Mouse (Mus musculus): ENCODE data around the gene Arvcf.
A peak's percentile ranks its signal among the peaks of the same experiment; 100 is the strongest.

Arvcf gene

DNA sequence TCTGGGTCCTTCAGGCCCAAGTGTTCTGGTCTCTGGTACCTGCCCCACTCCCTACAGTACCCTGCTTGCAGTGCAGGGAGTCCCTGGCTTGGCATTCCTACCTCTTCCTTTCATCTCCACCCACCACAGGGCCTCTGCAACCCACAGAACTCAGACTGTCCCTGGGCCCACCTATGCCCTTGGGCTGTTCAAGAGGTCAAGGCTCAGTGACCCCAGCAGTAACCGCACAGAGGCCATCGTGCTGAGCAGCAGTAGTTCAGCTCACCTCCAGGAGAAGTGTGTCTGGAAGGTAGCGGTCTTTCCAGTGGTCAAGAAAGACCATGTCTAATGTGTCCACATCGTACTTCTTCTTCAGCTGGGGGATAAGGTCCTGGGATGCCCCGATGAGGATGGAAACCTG, 62.4 kb downstream of the Arvcf start:
- no peak for DNase-seq (ENCODE audit: low spot score)

GRCm38 (mm10) chr16:18411026-18411649, 63.2 kb downstream of the Arvcf start:
- DNase-seq (ENCODE audit: low spot score) = no peak

GRCm38 (mm10) chr16:18411802-18412476, 64.0 kb downstream of the Arvcf start:
- no peak for DNase-seq (ENCODE audit: low spot score)

DNA sequence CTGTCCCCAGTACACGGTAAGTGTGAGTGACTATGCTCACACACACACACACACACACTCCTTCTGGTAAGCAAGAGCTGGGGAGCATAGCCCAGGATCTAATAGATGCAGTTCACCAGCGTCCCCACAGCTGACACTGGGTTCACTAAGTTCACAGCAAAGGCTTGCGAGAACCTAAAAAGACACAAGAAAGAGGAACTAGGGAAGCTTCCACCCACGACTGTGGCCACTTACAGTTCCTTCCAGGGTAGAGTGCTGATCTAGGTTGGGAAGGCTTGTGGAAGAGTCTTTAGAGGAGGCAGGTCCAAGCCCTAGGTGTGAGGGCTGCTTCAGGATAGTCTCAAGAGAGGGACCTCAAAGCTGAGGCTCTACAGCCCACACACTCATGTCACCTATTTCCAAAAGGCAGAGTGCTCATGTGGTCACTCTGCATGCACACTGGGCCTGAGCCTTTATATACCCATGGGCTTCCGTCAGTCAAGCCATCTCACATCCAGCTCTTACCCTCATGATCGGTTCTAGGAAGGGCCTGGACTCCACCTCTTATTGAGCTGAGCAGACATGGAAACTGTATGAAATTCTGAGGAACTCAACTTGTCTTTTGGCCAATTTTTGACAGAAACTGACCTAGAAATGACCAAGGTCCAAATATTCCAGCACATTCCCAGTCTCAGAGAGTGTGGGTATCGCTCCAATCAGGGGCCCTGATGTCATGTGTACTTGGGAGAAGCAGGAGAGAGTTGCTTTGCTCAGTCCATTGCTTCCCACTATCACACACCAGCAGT, 65.2 kb downstream of the Arvcf start:
- DNase-seq (ENCODE audit: low spot score) = no peak

- DNase-seq (ENCODE audit: low spot score) = no peak
Measured at GRCm38 (mm10) chr16:18416094-18416761, 68.2 kb downstream of the Arvcf start.

GRCm38 (mm10) chr16:18416837-18417236, 68.9 kb downstream of the Arvcf start:
- DNase-seq (ENCODE audit: low spot score) = no peak

DNA sequence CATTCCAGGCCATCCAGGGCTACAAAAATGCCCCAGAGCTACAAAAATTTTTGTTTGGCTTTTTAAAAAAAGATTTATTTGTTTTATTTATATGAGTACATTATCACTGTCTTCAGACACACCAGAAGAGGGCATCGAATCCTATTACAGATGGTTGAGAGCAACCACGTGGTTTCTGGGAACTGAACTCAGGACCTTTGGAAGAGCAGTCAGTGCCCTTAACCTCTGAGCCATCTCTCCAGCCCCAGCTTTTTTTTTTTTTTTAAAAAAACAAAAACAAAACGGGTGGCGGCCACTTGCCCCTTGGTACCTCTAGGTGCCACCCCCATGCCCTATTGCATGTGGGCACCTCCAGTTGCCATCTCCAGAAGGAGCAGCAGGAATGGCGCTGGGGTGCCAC, 69.5 kb downstream of the Arvcf start:
- no peak for DNase-seq (ENCODE audit: low spot score)

DNA sequence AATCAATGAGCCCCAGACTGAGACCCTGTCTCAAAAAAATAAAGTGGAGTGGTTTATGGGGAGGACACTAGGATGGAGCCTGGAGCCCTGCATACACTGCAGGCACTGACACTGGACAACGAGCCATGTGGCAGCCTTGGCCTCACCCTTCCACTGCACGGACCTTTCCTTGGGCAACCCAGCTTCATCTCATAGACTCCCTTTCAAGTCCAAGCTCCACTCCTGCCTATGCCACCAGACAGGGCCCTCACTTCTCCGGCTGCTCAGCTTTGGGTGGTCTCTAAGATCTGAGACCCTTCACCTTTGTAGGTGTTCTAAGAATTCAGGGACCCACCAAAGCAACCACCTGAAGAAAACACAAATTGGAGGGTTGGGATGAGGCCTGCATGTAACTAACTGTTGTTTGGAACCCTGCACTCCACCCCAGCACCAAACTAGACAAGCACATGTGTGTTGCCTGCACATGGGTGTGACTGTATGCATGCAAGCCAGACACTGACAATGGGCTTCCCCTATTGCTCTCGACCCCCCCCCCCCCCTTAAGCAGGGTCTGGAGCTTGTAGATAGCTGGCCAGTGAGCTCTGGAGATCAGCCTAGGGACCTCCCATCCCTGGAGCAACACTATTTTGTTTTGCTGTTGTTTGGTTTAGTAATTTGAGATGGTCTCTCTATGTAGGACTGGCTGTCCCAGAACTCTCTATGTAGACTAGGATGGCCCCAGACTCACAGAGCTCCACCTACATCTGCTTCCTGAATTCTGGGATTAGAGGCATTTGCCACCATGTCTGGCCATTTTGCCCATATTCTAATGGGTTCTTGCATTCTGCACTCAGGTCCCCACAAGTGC, 71.0 kb downstream of the Arvcf start:
- DNase-seq (ENCODE audit: low spot score) = no peak

GRCm38 (mm10) chr16:18419603-18420026, 71.6 kb downstream of the Arvcf start:
- no peak for DNase-seq (ENCODE audit: low spot score)

DNA sequence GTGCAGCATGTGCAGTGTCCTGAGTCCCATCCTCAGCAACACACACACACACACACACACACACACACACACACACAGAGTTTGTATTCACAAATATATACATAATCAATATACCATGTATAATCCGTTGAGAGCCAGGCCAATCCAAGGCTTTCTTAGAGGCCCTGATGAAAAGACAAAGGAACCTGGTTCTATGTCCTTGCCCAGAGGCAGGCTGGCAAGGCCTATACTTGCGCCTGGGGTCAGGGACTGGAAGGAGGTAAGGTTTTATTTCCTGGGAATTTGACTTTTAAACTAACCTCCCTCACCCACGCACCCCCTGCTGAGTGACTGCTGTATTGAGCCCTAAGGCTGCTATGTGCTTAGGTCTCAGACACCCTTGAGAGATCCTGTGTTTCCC, 72.6 kb downstream of the Arvcf start:
- peak; percentile 49 for DNase-seq (ENCODE audit: low spot score)

GRCm38 (mm10) chr16:18423203-18423914, 75.4 kb downstream of the Arvcf start:
- no peak for DNase-seq (ENCODE audit: low spot score)

DNA sequence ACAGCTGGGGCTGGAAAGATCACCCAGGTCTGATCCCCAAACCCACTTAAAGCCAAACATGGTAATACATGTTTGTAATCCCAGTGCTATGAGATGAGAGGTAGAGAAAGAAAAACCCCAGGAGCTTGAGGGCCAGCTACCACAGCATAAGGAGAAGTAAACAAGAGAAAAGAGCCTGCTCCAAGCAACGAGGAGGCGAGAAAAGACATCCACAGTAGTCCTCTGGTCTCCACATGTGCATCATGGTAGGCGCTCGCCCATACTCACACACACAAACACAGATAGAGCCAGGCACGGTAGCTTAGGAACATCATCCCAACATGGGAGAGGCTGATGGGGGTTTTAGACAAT, 75.9 kb downstream of the Arvcf start:
- no peak for DNase-seq (ENCODE audit: low spot score)

DNA sequence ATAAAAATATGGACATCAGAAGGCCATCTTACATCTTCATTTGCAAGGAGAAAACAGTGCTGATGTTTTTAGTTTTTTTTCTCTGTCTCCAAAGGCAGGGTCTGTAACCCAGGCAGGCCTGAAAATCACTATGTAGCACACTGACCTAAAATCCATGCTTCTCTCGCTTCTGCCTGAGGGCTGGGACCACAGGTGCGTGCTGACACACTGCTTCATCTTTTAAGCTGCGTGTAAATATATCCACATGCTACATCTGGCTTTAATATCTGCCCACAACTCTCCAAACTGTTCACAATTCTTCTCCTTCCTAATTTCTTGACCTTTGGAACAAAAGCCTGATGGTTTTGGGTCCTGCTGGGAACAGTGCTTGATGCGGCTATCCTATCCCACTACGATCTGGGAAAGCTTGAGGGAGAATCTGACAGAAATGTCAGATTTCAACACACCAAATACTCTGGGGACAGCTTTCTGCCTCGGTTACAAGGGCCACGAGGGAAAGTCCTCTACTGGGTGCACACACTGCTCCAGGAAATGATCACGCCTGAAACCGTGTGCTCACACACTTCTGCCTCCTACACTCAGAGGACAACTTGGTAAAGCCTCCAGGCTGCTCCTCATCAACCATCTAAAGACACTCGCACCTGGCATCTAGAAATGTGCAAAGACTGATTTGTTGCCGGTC, 76.5 kb downstream of the Arvcf start:
- DNase-seq (ENCODE audit: low spot score) = no peak

DNA sequence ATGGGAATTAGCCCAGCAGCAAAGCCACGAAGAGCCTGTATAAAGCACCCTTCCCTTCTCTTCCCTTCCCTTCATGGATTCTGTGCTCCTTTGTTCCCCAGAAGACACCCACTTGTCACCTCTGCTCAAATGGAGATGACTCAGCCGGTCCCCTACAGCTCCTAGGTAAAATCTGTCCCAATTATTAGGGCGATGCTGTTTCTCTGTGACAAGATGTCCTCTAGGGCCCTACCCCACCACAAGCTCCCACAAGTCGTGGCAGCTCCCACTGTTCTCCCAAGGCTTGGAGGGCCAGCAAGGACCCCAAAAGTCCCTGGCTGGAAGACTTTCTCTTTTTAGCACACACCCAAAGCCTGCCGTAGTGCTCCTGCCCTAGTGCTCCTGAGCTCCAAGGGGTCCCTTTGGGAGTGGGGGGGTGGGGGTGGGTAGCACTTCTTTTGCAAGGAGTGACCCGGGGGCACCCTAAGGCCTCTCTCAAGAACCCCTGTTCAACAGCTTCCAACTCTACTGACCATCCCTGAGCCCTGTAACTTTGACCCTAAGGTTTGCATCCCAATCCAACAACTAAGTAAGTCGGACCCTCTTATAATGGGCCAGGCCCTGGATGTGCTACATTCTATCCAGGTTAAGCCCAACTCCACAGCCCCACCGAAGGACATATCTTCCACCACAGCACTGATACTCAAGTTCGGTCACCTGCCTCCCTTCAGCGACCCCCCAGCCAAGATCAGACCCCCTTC, 77.7 kb downstream of the Arvcf start:
- no peak for DNase-seq (ENCODE audit: low spot score)

GRCm38 (mm10) chr16:18426215-18426791, 78.3 kb downstream of the Arvcf start, which contains the start of gene Txnrd2:
Txnrd2 (plus strand) TSS chr16:18426384.
- peak; percentile 78 for DNase-seq (ENCODE audit: low spot score)

DNA sequence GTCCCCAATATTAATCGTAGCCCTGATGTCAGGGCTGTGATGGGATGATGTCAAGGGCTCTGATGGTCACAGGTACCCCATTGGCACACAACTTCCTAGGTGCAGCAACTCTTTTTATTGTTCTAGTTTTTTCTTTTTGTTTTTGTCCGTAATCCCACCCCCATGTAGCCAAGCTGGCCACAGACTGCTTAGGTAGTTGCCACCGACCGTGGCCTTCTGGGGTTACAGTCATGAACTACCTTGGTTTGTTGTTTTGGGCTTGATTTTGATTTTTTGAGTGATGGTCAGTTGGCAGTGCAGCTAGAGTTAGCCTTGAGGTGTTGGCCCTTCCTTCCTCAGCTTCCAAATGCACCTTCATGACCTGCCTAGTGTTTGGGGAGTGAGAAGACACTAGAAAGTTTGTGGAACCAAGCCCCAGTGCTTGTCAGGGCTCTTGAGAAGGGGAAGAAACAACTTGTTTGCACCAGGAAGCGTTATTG, 78.9 kb downstream of the Arvcf start, which contains the start of gene Comt:
TSS of gene Comt (minus strand) at position 51 of the 479 bp plus-strand sequence.
- no peak for DNase-seq (ENCODE audit: low spot score)

DNA sequence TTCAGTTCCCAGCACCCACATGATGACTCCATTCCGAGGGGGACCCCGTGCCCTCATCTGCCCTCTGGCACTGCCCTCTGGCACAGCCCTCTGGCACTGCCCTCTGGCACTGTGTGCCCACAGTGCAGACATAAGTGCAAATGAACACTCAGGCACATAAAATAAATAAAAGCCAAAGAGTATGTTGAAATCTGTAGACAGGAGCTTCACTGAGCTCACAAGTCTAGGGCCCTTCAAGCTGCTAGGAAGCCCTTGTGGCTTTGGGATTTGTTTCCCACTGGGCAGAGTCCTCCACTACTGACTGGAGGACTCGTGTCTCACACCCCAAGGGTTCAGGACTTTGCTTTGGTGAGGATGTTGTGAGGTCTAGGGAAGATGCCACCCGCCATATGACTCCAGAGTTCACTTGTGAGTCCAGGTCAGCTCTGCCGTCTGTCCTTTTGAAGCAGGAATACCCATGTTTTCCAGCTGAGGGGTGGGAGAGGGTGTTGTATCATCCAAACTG, 80.1 kb downstream of the Arvcf start:
- no peak for DNase-seq (ENCODE audit: low spot score)

- no peak for DNase-seq (ENCODE audit: low spot score)
Measured at GRCm38 (mm10) chr16:18428516-18429042, 80.6 kb downstream of the Arvcf start.

GRCm38 (mm10) chr16:18429641-18430040, 81.7 kb downstream of the Arvcf start:
- no peak for DNase-seq (ENCODE audit: low spot score)
